Mouse (Mus musculus) limb, embryonic 15.5 days (tissue): Measurements from ENCODE around the gene Siglech. TPM values are rescaled to one million over a fixed set of nuclear protein-coding genes. Genes with fewer than 3 reads are reported as not detected.
A peak's percentile ranks its signal among the peaks of the same experiment; 100 is the strongest.

Experiments used
- ATAC-seq: fragments of 200-750 bp; cut with Nextera tagmentation; 2 replicates; pipeline ENCODE4 v1.8.0; 2017; ENCODE audit warnings: low read depth, moderate TSS enrichment; ENCODE audit not compliant: insufficient number of reproducible peaks, low FRiP score, low TSS enrichment
- H3K27ac ChIP-seq: fragments of 300-500 bp; sonication (generic); 2 replicates; pipeline ENCODE4 v1.5.1; 2015; ENCODE audit warnings: moderate library complexity, mild to moderate bottlenecking, inconsistent platforms
- H3K27me3 ChIP-seq: fragments of 300-500 bp; sonication (generic); 2 replicates; pipeline ENCODE4 v1.6.1; 2015; ENCODE audit warnings: inconsistent platforms
- H3K36me3 ChIP-seq: fragments of 300-500 bp; sonication (generic); 2 replicates; pipeline ENCODE4 v1.6.1; 2015; ENCODE audit warnings: inconsistent platforms
- H3K4me1 ChIP-seq: fragments of 300-500 bp; sonication (generic); 2 replicates; pipeline ENCODE4 v1.6.1; 2015; ENCODE audit warnings: inconsistent platforms
- H3K4me2 ChIP-seq: fragments of 300-500 bp; sonication (generic); 2 replicates; pipeline ENCODE4 v1.6.1; 2015; ENCODE audit warnings: mild to moderate bottlenecking, inconsistent platforms
- H3K4me3 ChIP-seq: fragments of 300-500 bp; sonication (generic); 2 replicates; pipeline ENCODE4 v1.5.1; 2015; ENCODE audit warnings: mild to moderate bottlenecking, inconsistent platforms
- H3K9ac ChIP-seq: fragments of 300-500 bp; sonication (generic); 2 replicates; pipeline ENCODE4 v1.6.1; 2015; ENCODE audit warnings: inconsistent platforms
- H3K9me3 ChIP-seq: fragments of 300-500 bp; sonication (generic); 2 replicates; pipeline ENCODE4 v1.6.1; 2016; ENCODE audit warnings: inconsistent platforms
- WGBS: fragments of 180-500 bp; shearing (Covaris S2); methylation state at CpG from one replicate; pipeline ENCODE4 v1.1.7; 2015; 5-methylcytosine and 5-hydroxymethylcytosine counted together
- polyA plus RNA-seq: library from polyadenylated mRNA; unstranded; fragments of >200 nt; fragmentation: Nextera tagmentation; extraction: Ambion mirVana; gene quantifications from 2 replicates; pipeline ENCODE4 v1.2.1, GENCODE M21; 2015

The Siglech gene
- polyA plus RNA-seq, result 0.65 and 0.70 TPM in 2 replicates

- 43% methylated on average over 3 of the region's 3 CpGs for WGBS
- Histone ChIP-seq H3K27me3 (no peaks in the 10 kb centered on the region), H3K4me1 (no peaks in the 10 kb centered on the region), H3K36me3 (no peaks in the 10 kb centered on the region), H3K27ac (no peak within 1 kb of the TSS), H3K9ac (no peak within 1 kb of the TSS), H3K4me3 (no peak within 1 kb of the TSS), H3K9me3 (no peaks in the 10 kb centered on the region), H3K4me2 (no peak within 1 kb of the TSS)
- ATAC-seq, result no peak
These were observed at the start of gene Siglech for GRCm38 (mm10) chr7:55767926-55768325. TSS of gene Siglech (plus strand) at chr7:55768178.

GRCm38 (mm10) chr7:55722673-55723072 is 45.3 kb upstream of the Siglech start:
- Histone ChIP-seq H3K9me3 (no peaks in the 10 kb centered on the region), H3K9ac (no peak overlapping the region), H3K27me3 (no peaks in the 10 kb centered on the region), H3K36me3 (no peaks in the 10 kb centered on the region), H3K27ac (no peak overlapping the region), H3K4me1 (no peaks in the 10 kb centered on the region), H3K4me3 (no peak overlapping the region), H3K4me2 (no peak overlapping the region)
- WGBS, result 52% methylated on average over 7 of the region's 7 CpGs
- ATAC-seq, result no peak

GRCm38 (mm10) chr7:55728903-55729302 is 39.1 kb upstream of the Siglech start:
- no peak for ATAC-seq
- no peak overlapping the region for H3K9ac ChIP-seq
- 89% methylated on average over 1 of the region's 1 CpGs for WGBS
- no peak overlapping the region for H3K27ac ChIP-seq
- H3K36me3 ChIP-seq, result no peaks in the 10 kb centered on the region
- no peaks in the 10 kb centered on the region for H3K27me3 ChIP-seq
- H3K9me3 ChIP-seq, result no peaks in the 10 kb centered on the region
- H3K4me1 ChIP-seq, result no peaks in the 10 kb centered on the region
- H3K4me2 ChIP-seq, result no peak overlapping the region
- no peak overlapping the region for H3K4me3 ChIP-seq

GRCm38 (mm10) chr7:55734483-55734882 is 33.5 kb upstream of the Siglech start:
- 88% methylated on average over 2 of the region's 2 CpGs for WGBS
- H3K27ac ChIP-seq, result no peak overlapping the region
- H3K4me2 ChIP-seq, result no peak overlapping the region
- no peaks in the 10 kb centered on the region for H3K36me3 ChIP-seq
- no peaks in the 10 kb centered on the region for H3K9me3 ChIP-seq
- ATAC-seq, result no peak
- H3K4me3 ChIP-seq, result no peak overlapping the region
- no peaks in the 10 kb centered on the region for H3K27me3 ChIP-seq
- H3K9ac ChIP-seq, result no peak overlapping the region
- no peaks in the 10 kb centered on the region for H3K4me1 ChIP-seq

GRCm38 (mm10) chr7:55737125-55737912 is 30.7 kb upstream of the Siglech start:
- no peaks in the 10 kb centered on the region for H3K27me3 ChIP-seq
- 49% methylated on average over 4 of the region's 4 CpGs for WGBS
- H3K36me3 ChIP-seq, result no peaks in the 10 kb centered on the region
- ATAC-seq, result 0 out of 2 replicates have a peak, but pooled peaks have one; percentile 44
- no peak overlapping the region for H3K9ac ChIP-seq
- H3K4me3 ChIP-seq, result no peak overlapping the region
- H3K27ac ChIP-seq, result no peak overlapping the region
- no peaks in the 10 kb centered on the region for H3K9me3 ChIP-seq
- H3K4me1 ChIP-seq, result no peaks in the 10 kb centered on the region
- H3K4me2 ChIP-seq, result no peak overlapping the region

- H3K27ac ChIP-seq, result no peak overlapping the region
- H3K4me1 ChIP-seq, result no peaks in the 10 kb centered on the region
- ATAC-seq, result 0 out of 2 replicates have a peak, but pooled peaks have one; percentile 52
- H3K36me3 ChIP-seq, result no peaks in the 10 kb centered on the region
- H3K4me3 ChIP-seq, result no peak overlapping the region
- no peaks in the 10 kb centered on the region for H3K9me3 ChIP-seq
- no peak overlapping the region for H3K4me2 ChIP-seq
- 85% methylated on average over 3 of the region's 3 CpGs for WGBS
- no peaks in the 10 kb centered on the region for H3K27me3 ChIP-seq
- H3K9ac ChIP-seq, result no peak overlapping the region
These were observed 24.2 kb upstream of the Siglech start for GRCm38 (mm10) chr7:55743614-55744267.

GRCm38 (mm10) chr7:55744566-55745220 is 23.3 kb upstream of the Siglech start:
- Histone ChIP-seq H3K4me3 (no peak overlapping the region), H3K36me3 (no peaks in the 10 kb centered on the region), H3K27me3 (no peaks in the 10 kb centered on the region), H3K4me1 (no peaks in the 10 kb centered on the region), H3K4me2 (no peak overlapping the region), H3K9ac (no peak overlapping the region), H3K27ac (no peak overlapping the region), H3K9me3 (no peaks in the 10 kb centered on the region)
- ATAC-seq, result no peak
- WGBS, result 70% methylated on average over 10 of the region's 10 CpGs

- Histone ChIP-seq H3K4me2 (no peak overlapping the region), H3K4me3 (no peak overlapping the region), H3K36me3 (no peaks in the 10 kb centered on the region), H3K27ac (no peak overlapping the region), H3K9ac (no peak overlapping the region), H3K9me3 (no peaks in the 10 kb centered on the region), H3K27me3 (no peaks in the 10 kb centered on the region), H3K4me1 (no peaks in the 10 kb centered on the region)
- WGBS, result 58% methylated on average over 3 of the region's 3 CpGs
- no peak for ATAC-seq
These were observed 17.1 kb upstream of the Siglech start for GRCm38 (mm10) chr7:55750841-55751240.

GRCm38 (mm10) chr7:55759346-55759745 is 8.6 kb upstream of the Siglech start:
- no peaks in the 10 kb centered on the region for H3K36me3 ChIP-seq
- H3K4me1 ChIP-seq, result no peaks in the 10 kb centered on the region
- no peak overlapping the region for H3K4me2 ChIP-seq
- no peak for ATAC-seq
- H3K9ac ChIP-seq, result no peak overlapping the region
- no peaks in the 10 kb centered on the region for H3K27me3 ChIP-seq
- H3K4me3 ChIP-seq, result no peak overlapping the region
- no peaks in the 10 kb centered on the region for H3K9me3 ChIP-seq
- WGBS, result 68% methylated on average over 3 of the region's 3 CpGs
- no peak overlapping the region for H3K27ac ChIP-seq

- H3K4me3 ChIP-seq, result no peak overlapping the region
- no peak overlapping the region for H3K27ac ChIP-seq
- WGBS, result 43% methylated on average over 4 of the region's 4 CpGs
- no peaks in the 10 kb centered on the region for H3K4me1 ChIP-seq
- H3K36me3 ChIP-seq, result no peaks in the 10 kb centered on the region
- no peaks in the 10 kb centered on the region for H3K27me3 ChIP-seq
- H3K9ac ChIP-seq, result no peak overlapping the region
- no peak overlapping the region for H3K4me2 ChIP-seq
- ATAC-seq, result no peak
- H3K9me3 ChIP-seq, result no peaks in the 10 kb centered on the region
These were observed 12.0 kb downstream of the Siglech start for GRCm38 (mm10) chr7:55780011-55780410.

GRCm38 (mm10) chr7:55782493-55782892 is 14.5 kb downstream of the Siglech start:
- H3K27ac ChIP-seq, result no peak overlapping the region
- ATAC-seq, result no peak
- H3K4me3 ChIP-seq, result no peak overlapping the region
- WGBS, result 52% methylated on average over 3 of the region's 3 CpGs
- H3K4me1 ChIP-seq, result no peaks in the 10 kb centered on the region
- H3K27me3 ChIP-seq, result no peaks in the 10 kb centered on the region
- H3K36me3 ChIP-seq, result no peaks in the 10 kb centered on the region
- H3K9me3 ChIP-seq, result no peaks in the 10 kb centered on the region
- no peak overlapping the region for H3K9ac ChIP-seq
- no peak overlapping the region for H3K4me2 ChIP-seq

- Histone ChIP-seq H3K4me3 (no peak overlapping the region), H3K4me2 (no peak overlapping the region), H3K27me3 (no peaks in the 10 kb centered on the region), H3K27ac (no peak overlapping the region), H3K36me3 (no peaks in the 10 kb centered on the region), H3K9ac (no peak overlapping the region), H3K9me3 (no peaks in the 10 kb centered on the region), H3K4me1 (no peaks in the 10 kb centered on the region)
- 69% methylated on average over 3 of the region's 3 CpGs for WGBS
- ATAC-seq, result no peak
These were observed 16.6 kb downstream of the Siglech start for GRCm38 (mm10) chr7:55784580-55784979.
